Mouse (Mus musculus) fat pad, adult 2 months (tissue): ENCODE results near the gene Gm10073.
"Not testable (repeated sequence)": the region's sequence is repeated elsewhere in the genome, so short reads cannot be mapped to it uniquely, and the experiment has no call there.

Source experiments
- DNase-seq: peaks from one replicate; pipeline ENCODE4 v3.0.0-alpha.2; 2011; ENCODE audit warnings: low read depth, low spot score; ENCODE audit errors: extremely low read depth

Gene Gm10073

DNA sequence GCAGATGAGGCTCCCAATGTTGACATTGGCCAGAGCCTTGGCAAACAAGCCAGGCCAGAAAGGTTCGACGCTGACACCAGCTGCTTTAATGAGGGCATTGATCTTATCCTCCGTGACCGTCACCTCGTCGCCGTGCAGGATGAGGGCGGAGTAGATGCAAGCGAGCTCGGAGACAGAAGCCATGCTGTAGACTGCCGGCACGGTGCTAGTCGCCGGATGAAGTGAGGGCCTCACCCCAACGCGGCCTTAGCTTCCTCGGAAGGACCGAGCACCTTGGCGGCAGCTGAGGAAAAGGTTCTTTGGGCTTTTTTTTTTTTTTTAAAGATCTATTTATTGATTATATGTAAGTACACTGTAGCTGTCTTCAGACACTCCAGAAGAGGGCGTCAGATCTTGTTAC lies at the start of gene Gm10073:
Gene Gm10073, minus strand, starts transcription at position 294 of the 400 bp plus-strand sequence.
- not testable (repeated sequence) for DNase-seq

GRCm38 (mm10) chr8:106623016-106623415 lies 49.8 kb upstream of the Gm10073 start:
- DNase-seq: no peak

GRCm38 (mm10) chr8:106620488-106620887 lies 47.2 kb upstream of the Gm10073 start:
- no peak for DNase-seq

DNA sequence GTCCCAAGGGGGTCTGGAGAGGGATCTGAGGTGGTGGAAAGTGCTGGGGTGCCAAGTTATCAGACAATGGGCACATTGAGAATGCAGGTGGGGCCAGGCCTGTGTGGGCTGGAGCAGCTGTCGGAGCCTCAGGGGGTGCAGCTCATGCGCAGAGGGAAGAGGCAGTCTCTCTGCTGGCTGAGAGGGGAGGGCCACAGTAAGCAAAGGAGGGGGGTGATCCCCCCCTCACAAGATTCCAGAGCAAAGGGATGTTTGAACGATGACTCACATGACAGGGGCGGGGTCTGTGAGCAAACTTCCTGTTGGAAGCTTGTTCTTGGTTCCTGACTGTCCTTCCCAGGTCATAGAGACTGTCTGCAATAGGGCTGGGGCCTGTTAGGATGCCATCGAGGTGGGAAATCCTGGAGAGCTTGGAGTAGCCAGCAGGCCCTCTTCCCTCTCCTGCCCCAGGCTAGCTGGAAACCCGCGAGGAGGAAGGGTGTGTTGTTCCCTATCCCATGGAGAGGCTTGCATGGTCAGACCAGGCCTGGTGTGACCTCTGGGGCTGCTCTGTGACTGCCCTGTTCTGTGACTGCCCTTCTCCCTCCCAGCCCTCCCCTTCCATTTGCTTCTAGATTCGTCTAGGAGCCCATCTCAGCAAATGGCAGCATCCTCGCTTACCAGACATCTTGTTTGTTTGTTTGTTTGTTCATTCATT lies 46.4 kb upstream of the Gm10073 start:
- DNase-seq: peak; percentile 82

GRCm38 (mm10) chr8:106618324-106618723 lies 45.1 kb upstream of the Gm10073 start:
- DNase-seq: no peak

DNA sequence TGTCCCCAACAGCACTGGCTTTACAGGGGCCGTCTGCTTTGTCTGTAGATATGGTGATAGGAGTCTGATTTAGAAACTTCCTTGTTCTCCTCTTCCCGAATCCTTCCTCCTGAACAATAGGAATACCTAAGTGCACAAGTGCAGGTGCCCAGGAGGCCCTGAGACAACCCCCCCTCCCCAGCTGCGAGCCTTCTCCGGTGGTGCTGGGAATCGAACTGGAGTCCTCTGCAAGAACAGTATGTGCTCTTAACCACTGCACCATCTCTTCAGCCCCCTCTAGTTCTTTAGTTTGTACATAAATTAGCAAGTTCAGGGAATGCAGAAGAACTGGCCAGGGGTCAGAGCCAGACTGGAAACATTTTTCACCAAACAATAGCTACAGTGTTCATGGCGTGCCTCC lies 44.6 kb upstream of the Gm10073 start:
- no peak for DNase-seq

GRCm38 (mm10) chr8:106617196-106617595 lies 43.9 kb upstream of the Gm10073 start:
- DNase-seq: no peak

GRCm38 (mm10) chr8:106616679-106617078 lies 43.4 kb upstream of the Gm10073 start:
- no peak for DNase-seq

DNA sequence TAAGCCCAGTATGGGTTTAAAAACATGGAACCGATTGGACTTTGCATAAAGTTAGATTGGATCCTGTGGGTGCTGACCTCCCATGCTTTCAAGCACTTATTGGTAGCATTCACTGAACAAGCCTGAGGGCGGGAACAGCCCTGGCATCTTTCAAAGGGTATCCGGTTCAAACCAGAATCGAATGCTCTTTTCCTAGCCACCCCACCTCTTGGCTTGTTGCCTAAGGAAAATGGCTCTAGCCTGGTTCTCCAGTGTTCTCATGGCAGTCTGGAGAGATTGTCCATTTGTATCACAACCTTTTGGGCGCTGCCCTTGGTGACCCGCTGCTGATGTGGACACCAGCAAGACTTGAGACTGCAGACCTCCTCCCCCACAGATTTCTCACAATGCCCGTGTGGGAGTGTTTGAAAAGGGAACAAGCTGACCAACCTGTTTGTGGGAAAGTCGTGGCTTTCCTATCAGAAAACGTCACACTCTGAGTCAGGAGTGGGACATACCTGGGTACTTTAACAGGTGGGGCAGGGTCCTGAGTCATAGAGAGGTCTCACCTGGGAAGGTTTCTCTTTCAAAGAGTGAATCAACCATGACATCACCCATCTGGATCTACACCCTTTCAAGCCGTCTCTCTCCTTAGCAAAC lies 42.5 kb upstream of the Gm10073 start:
- DNase-seq: no peak

GRCm38 (mm10) chr8:106614704-106615103 lies 41.4 kb upstream of the Gm10073 start:
- no peak for DNase-seq

DNA sequence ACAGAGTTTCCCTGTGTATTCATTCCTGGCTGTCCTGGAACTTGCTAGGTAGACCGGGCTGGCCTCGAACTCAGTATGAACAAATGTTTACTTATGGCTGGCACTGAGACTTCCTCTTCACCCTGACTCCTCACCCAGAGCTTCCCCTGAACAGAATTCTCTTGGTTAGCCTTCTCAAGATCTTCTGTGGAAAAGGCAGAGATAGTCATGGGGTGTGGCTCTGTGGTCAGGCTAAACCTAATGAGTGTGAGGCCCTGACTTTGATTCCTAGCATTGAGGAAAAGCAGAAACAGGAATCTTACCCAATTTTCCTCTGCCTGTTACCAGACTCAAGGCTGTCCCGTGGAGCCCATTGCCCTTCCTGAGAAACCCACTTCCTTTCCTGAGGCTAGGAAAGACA lies 38.8 kb upstream of the Gm10073 start:
- no peak for DNase-seq

DNA sequence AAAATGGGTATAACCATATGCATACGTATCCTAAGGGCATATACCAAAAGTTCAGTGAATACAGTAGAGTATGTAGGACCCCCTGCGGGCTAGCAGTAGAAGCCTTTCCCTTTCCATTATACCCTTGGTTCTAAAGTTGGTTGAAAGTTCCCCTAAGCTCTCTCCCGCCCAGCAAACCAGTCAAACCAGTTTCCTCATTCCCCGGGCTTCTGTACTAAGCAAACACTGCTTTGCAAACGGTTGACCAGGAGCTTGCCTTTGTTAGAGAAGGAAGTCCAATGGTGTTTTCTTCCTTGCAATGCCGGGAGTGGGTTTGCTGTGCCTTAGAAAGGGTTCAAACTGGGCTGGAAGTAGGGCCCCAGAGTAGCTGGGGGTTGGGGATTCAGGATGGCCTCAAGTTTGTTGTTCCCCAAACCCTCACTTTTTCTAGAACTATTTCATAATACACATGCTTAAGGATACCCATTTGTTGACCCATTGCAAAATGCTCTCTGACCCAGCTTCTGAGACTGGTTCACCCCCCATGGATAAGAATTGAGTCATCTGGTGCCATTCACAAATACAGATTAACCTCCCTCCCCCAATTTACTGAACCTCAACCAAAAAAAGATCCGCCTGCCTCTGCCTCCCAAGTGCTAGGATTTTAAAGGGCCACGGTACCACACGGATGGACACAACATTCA lies 37.8 kb upstream of the Gm10073 start:
- no peak for DNase-seq

DNA sequence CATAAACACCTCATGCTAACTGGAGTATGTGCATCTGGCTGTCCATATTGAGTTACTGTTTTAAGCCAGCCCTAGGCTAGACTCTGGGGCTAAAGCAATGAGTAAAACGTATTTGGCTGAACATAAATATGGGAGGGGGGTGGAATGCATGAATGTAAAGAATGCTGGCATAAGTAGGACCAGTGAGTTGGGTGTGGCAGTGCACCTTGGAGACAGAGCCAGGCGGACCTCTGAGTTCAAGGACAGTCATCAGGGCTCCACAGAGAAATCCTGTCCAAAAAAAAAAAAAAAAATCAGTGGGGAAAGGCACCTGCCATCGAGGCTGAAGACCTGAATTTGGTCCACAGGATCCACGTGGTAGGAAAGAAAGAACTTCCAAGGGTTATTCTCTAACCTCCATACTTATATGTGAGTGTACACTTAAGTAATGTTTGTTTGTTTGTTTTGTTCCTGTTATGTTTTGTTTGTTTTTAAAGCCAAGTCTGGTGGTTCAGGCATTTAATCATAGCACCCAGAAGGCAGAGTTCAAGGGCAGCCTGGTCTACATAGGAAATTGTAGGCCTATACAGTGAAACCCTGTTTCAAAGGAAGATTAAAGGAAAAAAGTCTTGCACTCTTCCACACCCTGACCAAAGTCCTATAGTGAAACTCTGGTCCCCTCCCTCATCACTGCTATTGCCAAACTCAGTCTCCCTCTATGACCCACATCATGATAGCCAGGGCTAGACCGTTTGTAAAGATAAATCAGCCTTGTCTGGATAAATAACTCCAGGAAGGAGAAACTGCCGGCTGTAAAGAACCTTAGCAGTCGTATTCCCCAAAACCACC lies 36.0 kb upstream of the Gm10073 start:
- DNase-seq: no peak

- no peak for DNase-seq
These were observed 35.2 kb upstream of the Gm10073 start for GRCm38 (mm10) chr8:106608425-106608824.

GRCm38 (mm10) chr8:106607783-106608182 lies 34.5 kb upstream of the Gm10073 start:
- not testable (repeated sequence) for DNase-seq

GRCm38 (mm10) chr8:106606601-106607145 lies 33.4 kb upstream of the Gm10073 start:
- DNase-seq: no peak

GRCm38 (mm10) chr8:106606121-106606520 lies 32.9 kb upstream of the Gm10073 start:
- DNase-seq: no peak

DNA sequence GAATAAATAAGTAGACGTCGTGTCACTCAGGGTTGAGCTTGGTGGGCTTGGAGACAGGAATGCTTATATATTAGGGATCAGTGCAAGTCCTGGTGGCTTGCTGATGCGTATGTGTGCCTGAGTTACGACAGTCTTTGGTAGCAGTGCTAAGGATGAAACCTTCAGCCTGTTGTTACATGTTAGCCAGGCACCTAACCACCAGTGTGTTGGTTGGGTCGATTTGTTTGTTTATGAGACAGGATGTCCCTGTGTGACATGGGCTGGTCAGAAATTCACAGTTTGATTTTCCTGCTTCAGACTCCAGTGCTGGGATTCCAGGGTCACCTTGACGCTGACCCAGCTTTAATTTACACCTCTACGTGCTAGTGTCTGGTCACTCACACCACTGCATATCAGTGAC lies 32.4 kb upstream of the Gm10073 start:
- no peak for DNase-seq

GRCm38 (mm10) chr8:106603933-106604332 lies 30.7 kb upstream of the Gm10073 start:
- no peak for DNase-seq

- no peak for DNase-seq
These were observed 30.0 kb upstream of the Gm10073 start, which contains the start of gene Cdh1 for GRCm38 (mm10) chr8:106603131-106603819. Gene Cdh1, plus strand, starts transcription at chr8:106603351.
